Mouse (Mus musculus) midbrain, embryonic 12.5 days (tissue): ENCODE data around the gene Efnb1. TPM values are rescaled to one million over a fixed set of nuclear protein-coding genes. Genes with fewer than 3 reads are reported as not detected.
A peak's percentile ranks its signal among the peaks of the same experiment; 100 is the strongest.

ENCODE experiments used
- ATAC-seq: fragments of 200-750 bp; cut with Nextera tagmentation; 2 replicates; pipeline ENCODE4 v1.8.0; 2017; ENCODE audit warnings: low read depth, moderate TSS enrichment, moderate library complexity; ENCODE audit not compliant: low FRiP score
- H3K27ac ChIP-seq: fragments of 300-500 bp; sonication (generic); replicated peaks from 2 replicates; pipeline ENCODE4 v1.5.1; 2016; ENCODE audit warnings: mild to moderate bottlenecking
- H3K27me3 ChIP-seq: fragments of 300-500 bp; sonication (generic); 2 replicates; pipeline ENCODE4 v1.6.1; 2016; ENCODE audit warnings: mild to moderate bottlenecking
- H3K36me3 ChIP-seq: fragments of 300-500 bp; sonication (generic); 2 replicates; pipeline ENCODE4 v1.6.1; 2016
- H3K4me1 ChIP-seq: fragments of 300-500 bp; sonication (generic); 2 replicates; pipeline ENCODE4 v1.6.1; 2016
- H3K4me2 ChIP-seq: fragments of 300-500 bp; sonication (generic); replicated peaks from 2 replicates; pipeline ENCODE4 v1.6.1; 2016; ENCODE audit warnings: mild to moderate bottlenecking, moderate library complexity
- H3K4me3 ChIP-seq: fragments of 300-500 bp; sonication (generic); 2 replicates; pipeline ENCODE4 v1.5.1; 2016; ENCODE audit warnings: mild to moderate bottlenecking
- H3K9ac ChIP-seq: fragments of 300-500 bp; sonication (generic); replicated peaks from 2 replicates; pipeline ENCODE4 v1.6.1; 2016; ENCODE audit warnings: mild to moderate bottlenecking, moderate library complexity
- H3K9me3 ChIP-seq: fragments of 300-500 bp; sonication (generic); 2 replicates; pipeline ENCODE4 v1.6.1; 2016; ENCODE audit warnings: mild to moderate bottlenecking
- WGBS: fragments of 180-500 bp; shearing (Covaris S2); methylation state at CpG from one replicate; pipeline ENCODE4 v1.1.7; 2016; 5-methylcytosine and 5-hydroxymethylcytosine counted together
- polyA plus RNA-seq: library from polyadenylated mRNA; unstranded; fragments of >200 nt; fragmentation: Nextera tagmentation; extraction: Ambion mirVana; gene quantifications from 2 replicates; pipeline ENCODE4 v1.2.1, GENCODE M21; 2016

Gene Efnb1
- polyA plus RNA-seq, 1 experiment from 2014 or later: 69.7 TPM

DNA sequence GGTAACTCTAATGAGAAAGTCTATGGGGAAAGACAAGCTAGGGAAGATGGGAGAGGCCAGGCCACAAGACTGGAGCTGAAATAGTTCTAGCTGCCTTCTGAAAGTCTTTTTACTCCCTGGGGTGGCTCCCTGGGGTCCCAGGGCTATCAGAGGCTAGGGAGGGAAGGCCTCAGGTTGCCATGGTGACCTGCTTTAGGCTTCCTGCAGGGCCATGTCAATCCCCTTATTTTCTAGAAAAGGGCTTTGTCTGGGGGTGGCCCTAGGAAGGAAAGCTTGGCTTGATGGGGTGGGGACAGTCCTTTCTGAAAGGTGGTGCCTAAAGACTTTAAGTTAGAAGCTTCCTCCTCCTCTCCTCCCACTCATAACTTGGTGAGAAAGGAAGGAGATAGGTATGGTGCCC, 6.0 kb downstream of the Efnb1 start:
- peak; percentile 61; the same call in 1 of the 2 replicates for ATAC-seq
- H3K9me3 ChIP-seq: no peaks in the 10 kb centered on the region
- H3K4me2 ChIP-seq: peak overlapping the region; percentile 62
- peaks cover 16% of the 10 kb centered on the region for H3K36me3 ChIP-seq
- peak overlapping the region; percentile 69; the same call in 1 of the 2 replicates for H3K4me3 ChIP-seq
- no peak overlapping the region for H3K9ac ChIP-seq
- H3K27ac ChIP-seq: peak overlapping the region; percentile 60
- H3K27me3 ChIP-seq: peaks cover 23% of the 10 kb centered on the region; the same call in 1 of the 2 replicates
- H3K4me1 ChIP-seq: peaks cover 60% of the 10 kb centered on the region

DNA sequence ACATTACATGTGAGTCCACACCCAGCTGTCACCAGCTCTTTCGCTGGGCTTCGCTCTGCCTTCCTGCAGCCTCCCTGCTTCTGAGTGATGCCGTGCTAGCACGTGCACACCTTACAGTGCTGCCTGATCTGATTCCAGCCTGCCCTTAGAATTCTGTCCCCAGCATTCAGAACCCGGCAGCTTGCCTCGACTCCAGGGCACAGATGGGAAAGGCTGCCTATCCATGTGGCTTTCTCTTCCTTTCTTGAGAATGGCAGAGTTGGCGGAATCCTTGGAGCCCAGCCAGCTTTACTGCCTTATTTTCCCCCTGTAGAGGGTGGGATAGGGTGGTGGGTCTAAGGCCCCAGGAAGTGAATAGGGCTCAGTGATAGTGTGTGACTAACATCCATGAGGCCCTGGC, 9.6 kb downstream of the Efnb1 start:
- peaks cover 24% of the 10 kb centered on the region for H3K36me3 ChIP-seq
- ATAC-seq: no peak
- H3K4me2 ChIP-seq: no peak overlapping the region
- peaks cover 34% of the 10 kb centered on the region; the same call in 1 of the 2 replicates for H3K27me3 ChIP-seq
- 87% methylated on average over 7 of the region's 7 CpGs for WGBS
- H3K9ac ChIP-seq: no peak overlapping the region
- peaks cover 71% of the 10 kb centered on the region for H3K4me1 ChIP-seq
- H3K4me3 ChIP-seq: no peak overlapping the region
- H3K9me3 ChIP-seq: no peaks in the 10 kb centered on the region
- no peak overlapping the region for H3K27ac ChIP-seq

DNA sequence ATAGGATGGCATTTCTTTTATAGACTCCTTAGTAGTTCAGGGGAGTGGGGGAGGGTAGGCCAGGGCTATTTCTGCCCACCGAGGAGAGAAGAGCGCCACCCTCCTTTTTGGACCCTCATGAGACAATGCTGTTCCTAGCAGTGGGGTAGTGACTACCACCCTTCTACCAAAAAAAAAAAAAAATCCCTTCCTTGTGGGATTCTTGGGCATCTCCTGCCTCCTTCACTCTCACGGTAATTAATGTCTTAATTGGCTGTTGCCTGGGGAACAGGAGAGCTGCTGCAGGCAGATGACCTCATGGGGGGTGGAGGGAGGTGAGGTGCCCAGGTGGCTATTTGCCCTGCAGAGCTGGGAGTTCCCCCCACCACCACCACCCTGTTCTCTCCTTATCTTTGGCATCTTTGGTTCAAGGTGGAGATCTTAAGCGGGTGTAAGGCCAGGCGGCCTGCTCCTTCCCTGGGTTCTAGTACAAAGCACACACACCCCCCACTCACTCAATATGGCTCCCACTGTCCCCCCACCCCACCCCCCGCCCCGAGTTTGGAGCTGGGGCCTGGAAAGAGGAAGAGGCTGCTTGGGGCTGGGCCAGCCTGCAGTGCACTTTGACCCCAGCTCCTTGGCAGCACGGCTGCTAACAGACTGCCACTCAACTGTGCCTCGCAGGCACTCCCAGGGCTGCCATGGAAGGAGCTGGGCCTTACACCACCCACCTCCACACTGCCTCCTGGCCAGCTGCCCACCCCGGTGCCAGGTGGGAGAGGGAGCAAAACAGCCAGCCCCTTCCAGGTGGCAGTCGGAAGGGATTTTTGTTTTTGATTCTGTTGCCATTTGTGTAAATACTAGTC, 12.4 kb downstream of the Efnb1 start:
- H3K27me3 ChIP-seq: peaks cover 37% of the 10 kb centered on the region
- no peak overlapping the region for H3K27ac ChIP-seq
- H3K4me2 ChIP-seq: no peak overlapping the region
- ATAC-seq: no peak
- H3K36me3 ChIP-seq: peaks cover 24% of the 10 kb centered on the region
- no peak overlapping the region for H3K9ac ChIP-seq
- WGBS: 59% methylated on average over 11 of the region's 11 CpGs
- peaks cover 71% of the 10 kb centered on the region for H3K4me1 ChIP-seq
- H3K9me3 ChIP-seq: no peaks in the 10 kb centered on the region
- no peak overlapping the region for H3K4me3 ChIP-seq

DNA sequence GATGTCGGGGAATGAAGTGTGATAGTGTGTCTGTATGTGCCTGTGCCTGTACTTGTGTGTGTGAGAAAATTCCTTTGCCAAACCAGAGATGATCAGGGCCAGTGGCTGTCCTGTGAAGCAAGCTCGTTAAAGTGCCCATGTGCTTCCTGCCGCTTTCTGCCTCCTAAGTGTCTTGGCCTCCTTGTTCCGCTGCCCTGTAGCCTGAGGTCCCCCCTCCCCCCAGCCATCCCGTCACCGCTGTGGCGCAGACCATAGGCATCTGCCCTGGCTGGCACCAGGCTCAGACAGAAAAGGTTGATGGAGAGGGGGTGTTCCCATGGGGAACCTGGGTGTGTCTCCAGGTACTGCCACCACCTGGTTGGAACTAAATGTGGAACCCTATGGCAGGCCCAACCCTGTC, 13.1 kb downstream of the Efnb1 start:
- 74% methylated on average over 6 of the region's 7 CpGs for WGBS
- Histone ChIP-seq H3K4me2 (no peak overlapping the region), H3K27ac (no peak overlapping the region), H3K9me3 (no peaks in the 10 kb centered on the region), H3K27me3 (peaks cover 44% of the 10 kb centered on the region), H3K36me3 (peaks cover 24% of the 10 kb centered on the region), H3K4me1 (peaks cover 67% of the 10 kb centered on the region), H3K9ac (no peak overlapping the region), H3K4me3 (no peak overlapping the region)
- no peak for ATAC-seq

DNA sequence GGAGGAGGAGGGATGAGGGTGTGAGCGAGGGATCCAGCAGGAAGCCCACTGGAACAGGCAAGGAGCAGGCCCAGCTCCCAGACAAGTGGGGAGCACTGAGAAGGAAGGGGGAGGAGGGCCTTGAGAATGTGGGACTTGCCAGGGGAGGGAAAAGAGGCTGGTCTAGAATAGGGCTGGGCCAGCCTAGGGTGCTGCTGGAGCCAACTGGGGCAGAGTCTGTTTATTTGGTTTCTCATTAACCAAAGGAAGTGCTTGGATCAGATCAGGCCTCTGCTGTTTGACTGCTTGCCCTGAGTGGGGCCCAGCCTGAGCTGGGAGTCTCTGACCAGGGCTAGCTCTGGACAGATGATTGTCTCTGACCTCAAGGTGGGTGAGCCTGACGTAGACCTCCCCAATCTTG, 14.0 kb downstream of the Efnb1 start:
- Histone ChIP-seq H3K4me3 (no peak overlapping the region), H3K4me1 (peaks cover 58% of the 10 kb centered on the region), H3K27me3 (peaks cover 52% of the 10 kb centered on the region), H3K27ac (no peak overlapping the region), H3K36me3 (peaks cover 24% of the 10 kb centered on the region), H3K9me3 (no peaks in the 10 kb centered on the region), H3K9ac (no peak overlapping the region), H3K4me2 (no peak overlapping the region)
- WGBS: 73% methylated on average over 2 of the region's 2 CpGs
- ATAC-seq: no peak

DNA sequence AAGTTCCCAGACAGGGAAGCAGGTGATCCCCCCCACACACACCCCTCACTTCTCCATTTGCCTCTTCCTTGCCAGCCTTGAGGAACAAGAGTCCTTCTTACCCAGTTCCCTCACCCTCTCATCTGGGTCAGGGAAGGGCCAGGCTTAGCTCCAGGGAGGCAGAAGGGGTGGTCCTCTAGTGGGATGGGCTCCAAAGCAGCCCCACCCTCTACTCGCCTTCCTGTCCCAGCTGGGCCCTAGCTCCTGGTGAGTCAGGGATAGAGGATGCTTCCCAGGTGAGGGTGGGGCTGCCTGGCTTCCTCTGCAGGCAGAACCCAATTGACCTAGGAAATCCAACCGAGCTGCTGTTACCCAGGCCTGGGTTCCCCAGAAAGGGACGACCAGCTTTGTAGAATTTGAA, 14.8 kb downstream of the Efnb1 start:
- Histone ChIP-seq H3K27me3 (peaks cover 58% of the 10 kb centered on the region), H3K4me3 (no peak overlapping the region), H3K4me1 (peaks cover 51% of the 10 kb centered on the region), H3K9ac (no peak overlapping the region), H3K9me3 (no peaks in the 10 kb centered on the region), H3K4me2 (no peak overlapping the region), H3K27ac (0 out of 2 replicates have a peak overlapping the region, but pooled peaks have one; percentile 67), H3K36me3 (peaks cover 19% of the 10 kb centered on the region)
- ATAC-seq: no peak
- 59% methylated on average over 3 of the region's 3 CpGs for WGBS

DNA sequence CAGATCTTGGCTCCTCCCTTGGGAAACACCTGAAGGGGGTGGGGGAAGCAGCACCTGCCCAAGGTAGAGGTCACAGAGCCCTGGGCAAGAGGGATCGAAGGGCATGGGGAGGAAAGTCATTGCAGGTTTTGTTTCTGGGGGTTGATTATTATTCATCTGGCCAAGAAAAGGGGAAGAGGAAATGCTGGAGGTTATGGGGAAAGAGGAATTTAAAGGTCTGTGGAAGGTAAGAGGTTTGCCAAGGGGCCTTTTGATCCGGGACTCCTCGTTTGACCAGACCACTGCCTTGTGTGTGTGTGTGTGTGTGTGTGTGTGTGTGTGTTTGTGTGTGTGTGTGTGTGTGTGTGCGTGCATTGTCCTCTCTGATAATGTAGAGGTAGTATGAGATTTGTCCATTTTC, 15.5 kb downstream of the Efnb1 start:
- Histone ChIP-seq H3K4me2 (no peak overlapping the region), H3K27me3 (peaks cover 60% of the 10 kb centered on the region), H3K4me3 (no peak overlapping the region), H3K27ac (peak overlapping the region; percentile 67), H3K9me3 (no peaks in the 10 kb centered on the region), H3K36me3 (peaks cover 12% of the 10 kb centered on the region), H3K4me1 (peaks cover 50% of the 10 kb centered on the region), H3K9ac (no peak overlapping the region)
- WGBS: 56% methylated on average over 3 of the region's 4 CpGs
- ATAC-seq: no peak

DNA sequence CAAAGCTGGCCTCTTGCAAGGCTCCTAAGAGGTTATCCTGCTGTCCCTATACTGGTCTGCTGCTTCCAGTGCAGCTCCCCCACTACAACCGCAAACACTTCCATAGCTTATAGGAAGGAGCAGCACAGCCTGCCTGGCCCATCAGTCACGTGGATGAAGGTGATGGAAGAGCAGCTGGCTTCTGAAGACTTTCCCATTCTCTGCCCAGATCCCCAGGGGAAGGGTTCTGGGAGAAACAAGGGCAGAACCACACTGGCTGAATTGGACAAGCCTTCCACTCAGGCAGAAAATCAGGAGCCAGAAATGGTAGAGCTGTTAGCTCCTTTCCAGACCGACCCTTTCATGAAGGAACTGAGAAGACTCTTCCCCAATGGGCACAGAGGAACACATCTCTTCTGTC, 16.2 kb downstream of the Efnb1 start:
- H3K4me2 ChIP-seq: no peak overlapping the region
- H3K9me3 ChIP-seq: no peaks in the 10 kb centered on the region
- H3K9ac ChIP-seq: no peak overlapping the region
- ATAC-seq: no peak
- peaks cover 49% of the 10 kb centered on the region for H3K4me1 ChIP-seq
- peaks cover 5% of the 10 kb centered on the region for H3K36me3 ChIP-seq
- 26% methylated on average over 3 of the region's 3 CpGs for WGBS
- H3K4me3 ChIP-seq: no peak overlapping the region
- H3K27me3 ChIP-seq: peaks cover 67% of the 10 kb centered on the region
- peak overlapping the region; percentile 67 for H3K27ac ChIP-seq

DNA sequence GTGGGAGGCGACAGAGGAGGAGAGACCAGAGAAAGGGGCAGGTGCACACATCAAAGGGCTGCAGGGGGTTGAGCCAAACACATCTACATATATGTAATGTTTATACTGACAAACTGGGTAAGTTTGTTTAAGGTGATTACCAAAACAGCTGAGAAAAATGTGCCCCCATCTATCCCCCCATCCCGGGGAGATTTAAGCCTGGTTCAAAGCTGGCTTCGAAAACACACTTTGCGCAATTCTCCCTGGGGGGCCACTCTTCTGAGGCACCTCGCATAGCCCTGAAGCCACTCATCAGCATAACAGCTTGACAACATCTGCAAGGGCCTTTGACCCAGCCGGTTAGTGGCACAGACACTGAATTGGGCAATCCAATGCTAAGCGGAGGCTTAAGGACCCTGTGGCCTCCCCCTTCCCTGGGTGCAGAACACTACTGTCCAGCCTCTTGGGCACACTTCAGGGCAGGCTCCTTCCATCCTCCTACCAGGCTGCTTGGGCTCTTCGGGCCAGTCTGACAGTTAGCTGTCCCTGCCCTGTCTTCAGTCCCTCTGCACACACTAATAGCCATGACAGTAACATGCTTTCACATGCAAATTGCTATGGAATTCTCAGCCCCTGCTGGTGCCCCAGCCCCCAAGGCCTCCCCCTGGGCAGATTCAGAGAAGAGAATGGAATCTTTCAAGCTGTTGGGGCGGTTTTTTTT, 16.8 kb downstream of the Efnb1 start:
- peak overlapping the region; percentile 67 for H3K27ac ChIP-seq
- peaks cover 44% of the 10 kb centered on the region for H3K4me1 ChIP-seq
- 28% methylated on average over 9 of the region's 9 CpGs for WGBS
- H3K9me3 ChIP-seq: no peaks in the 10 kb centered on the region
- H3K4me2 ChIP-seq: no peak overlapping the region
- H3K36me3 ChIP-seq: no peaks in the 10 kb centered on the region
- H3K9ac ChIP-seq: no peak overlapping the region
- no peak overlapping the region for H3K4me3 ChIP-seq
- peak; percentile 78 for ATAC-seq
- peaks cover 73% of the 10 kb centered on the region for H3K27me3 ChIP-seq

DNA sequence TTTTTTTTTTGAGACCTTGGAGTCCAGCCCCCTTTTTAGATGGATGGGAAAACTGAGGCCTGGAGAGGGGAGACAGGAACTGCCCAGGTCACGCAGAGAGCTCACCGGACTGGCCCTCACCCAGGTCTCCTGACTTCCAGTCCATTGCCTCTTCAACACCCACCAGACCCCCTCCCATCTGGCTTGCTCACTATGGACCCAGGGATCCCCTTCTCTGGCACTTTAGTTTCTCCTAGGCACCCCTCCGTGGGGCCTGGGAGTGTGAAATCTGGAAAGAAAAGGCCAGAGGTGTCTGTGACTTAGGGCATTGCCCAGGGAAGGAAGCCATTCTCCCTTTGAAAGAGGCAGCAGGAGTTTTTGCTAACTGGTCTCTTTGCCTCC, 17.3 kb downstream of the Efnb1 start:
- no peaks in the 10 kb centered on the region for H3K9me3 ChIP-seq
- H3K4me3 ChIP-seq: no peak overlapping the region
- peaks cover 73% of the 10 kb centered on the region for H3K27me3 ChIP-seq
- peaks cover 39% of the 10 kb centered on the region for H3K4me1 ChIP-seq
- H3K36me3 ChIP-seq: no peaks in the 10 kb centered on the region
- whole genome bisulfite sequencing: 38% methylated on average over 3 of the region's 3 CpGs
- H3K27ac ChIP-seq: peak overlapping the region; percentile 67
- H3K9ac ChIP-seq: no peak overlapping the region
- ATAC-seq: peak; percentile 32
- H3K4me2 ChIP-seq: no peak overlapping the region

DNA sequence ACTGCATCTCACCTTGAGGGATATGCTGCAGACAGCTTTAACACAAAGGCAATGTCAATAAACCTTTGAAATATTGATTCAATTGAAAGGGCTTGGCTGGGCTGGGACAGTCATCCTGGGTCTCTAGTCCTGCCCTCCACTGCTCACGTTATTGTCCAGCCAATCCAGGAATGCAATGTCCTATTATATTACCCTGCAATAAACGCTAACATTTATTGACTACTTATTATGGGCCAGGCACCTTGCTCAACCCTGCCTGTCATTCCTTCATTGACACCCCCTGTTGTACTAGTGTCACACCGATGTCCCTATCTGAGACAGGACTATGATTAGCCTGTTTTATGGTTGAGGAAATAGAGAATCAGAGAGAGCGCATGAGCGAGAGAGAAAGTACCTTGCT, 18.4 kb downstream of the Efnb1 start:
- peaks cover 80% of the 10 kb centered on the region for H3K27me3 ChIP-seq
- peaks cover 32% of the 10 kb centered on the region for H3K4me1 ChIP-seq
- 80% methylated on average over 5 of the region's 5 CpGs for WGBS
- H3K4me3 ChIP-seq: no peak overlapping the region
- H3K4me2 ChIP-seq: no peak overlapping the region
- no peak overlapping the region for H3K9ac ChIP-seq
- H3K27ac ChIP-seq: no peak overlapping the region
- H3K36me3 ChIP-seq: no peaks in the 10 kb centered on the region
- no peak for ATAC-seq
- no peaks in the 10 kb centered on the region for H3K9me3 ChIP-seq

DNA sequence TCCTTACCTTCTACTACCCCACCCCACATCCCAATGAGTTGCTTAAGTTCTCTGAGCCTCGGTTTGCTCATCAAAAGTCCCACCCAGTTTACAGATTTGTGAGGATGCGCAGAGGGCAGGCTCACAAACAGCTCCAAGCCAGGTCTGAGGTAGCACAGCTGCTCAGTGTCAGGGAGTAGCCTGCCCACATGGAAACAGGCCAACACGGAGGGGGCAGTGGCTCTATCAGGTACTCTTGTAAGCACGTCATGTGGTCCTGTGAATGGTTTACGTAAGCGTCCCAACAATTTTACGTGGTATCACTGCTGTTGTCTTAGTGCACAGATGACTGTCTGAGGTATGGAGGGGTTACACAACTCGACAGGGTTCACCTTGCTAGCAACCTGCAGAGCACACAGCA, 23.1 kb downstream of the Efnb1 start:
- Histone ChIP-seq H3K27ac (no peak overlapping the region), H3K4me3 (no peak overlapping the region), H3K4me2 (no peak overlapping the region), H3K4me1 (no peaks in the 10 kb centered on the region), H3K36me3 (no peaks in the 10 kb centered on the region), H3K9ac (no peak overlapping the region), H3K9me3 (no peaks in the 10 kb centered on the region), H3K27me3 (peaks cover 83% of the 10 kb centered on the region)
- no peak for ATAC-seq
- WGBS: 87% methylated on average over 8 of the region's 8 CpGs
